Mouse (Mus musculus): Measurements from ENCODE around the gene Hook2.

- TF ChIP-seq CTCF (conservative IDR thresholded peaks at IDR 0.05 in 1 of 2, IDR thresholded peaks at IDR 0.05 in 1 of 2; ENCODE audit: low read depth in 2 of 2, low read length in 2 of 2), result no peak
- no peak for TF ChIP-seq ZNF384 (IDR thresholded peaks at IDR 0.05; ENCODE audit: low read depth, low read length)
- TF ChIP-seq MEF2A (IDR thresholded peaks at IDR 0.05; ENCODE audit: borderline replicate concordance, low read depth, low read length), result no peak
Observed at GRCm38 (mm10) chr8:85037681-85038531, 47.5 kb downstream of the Hook2 start.
